Mouse (Mus musculus): ENCODE results near the gene Sebox.
A peak's percentile ranks its signal among the peaks of the same experiment; 100 is the strongest.
"Not testable (repeated sequence)": the region's sequence is repeated elsewhere in the genome, so short reads cannot be mapped to it uniquely, and the experiment has no call there.

Gene Sebox

DNA sequence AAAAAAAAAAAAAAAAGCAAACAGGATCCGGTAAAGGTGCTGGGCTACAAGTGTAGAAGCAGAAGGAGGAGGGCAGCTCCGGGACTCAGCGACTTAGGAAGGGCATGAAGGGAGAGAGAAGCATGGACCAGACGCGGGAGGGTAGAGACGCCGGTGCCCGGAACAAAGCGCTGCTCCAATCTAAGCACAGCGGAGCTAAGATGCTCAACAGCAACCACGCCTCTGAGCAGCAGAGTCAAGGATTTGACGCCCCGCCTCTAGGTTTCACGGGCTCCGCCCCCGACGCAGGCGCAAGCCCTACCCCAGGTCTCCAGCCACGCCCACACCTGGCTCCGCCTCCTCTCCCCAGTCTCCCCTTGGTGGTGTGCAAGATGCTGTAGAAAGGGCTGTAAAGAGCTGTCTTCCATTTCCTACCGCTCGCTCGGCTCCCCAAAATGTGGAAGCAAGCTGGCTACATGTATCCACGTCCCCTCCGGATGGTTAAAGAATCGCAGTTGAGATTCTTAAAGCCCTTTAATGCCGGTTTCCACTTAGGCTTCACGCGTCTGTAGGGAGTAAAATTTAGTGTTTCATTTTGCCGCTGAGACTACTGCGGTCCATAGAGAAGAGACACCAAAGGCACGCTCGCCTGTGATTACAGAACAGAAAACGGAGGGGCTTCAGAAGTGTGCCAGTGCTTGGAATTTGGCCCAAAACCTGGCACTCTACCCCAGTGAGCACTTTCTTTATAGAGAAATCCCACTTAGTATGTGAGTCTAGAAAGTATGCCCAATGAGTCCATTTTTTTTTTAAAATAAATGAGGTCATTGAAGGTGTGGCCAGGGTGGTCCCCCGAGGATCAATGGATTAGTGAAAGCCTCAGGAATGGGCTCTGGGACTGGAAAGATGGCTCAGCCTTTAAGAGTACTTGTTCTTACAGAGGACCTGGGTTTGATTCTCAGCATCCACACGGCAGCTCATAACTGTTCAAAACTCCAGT lies 5.4 kb upstream of the Sebox start, which contains the start of gene Sarm1:
Gene Sarm1 (minus strand): TSS at position 211 of the 979 bp plus-strand sequence.
- peak; percentile 97 for DNase-seq (ENCODE audit: extremely low spot score)

DNA sequence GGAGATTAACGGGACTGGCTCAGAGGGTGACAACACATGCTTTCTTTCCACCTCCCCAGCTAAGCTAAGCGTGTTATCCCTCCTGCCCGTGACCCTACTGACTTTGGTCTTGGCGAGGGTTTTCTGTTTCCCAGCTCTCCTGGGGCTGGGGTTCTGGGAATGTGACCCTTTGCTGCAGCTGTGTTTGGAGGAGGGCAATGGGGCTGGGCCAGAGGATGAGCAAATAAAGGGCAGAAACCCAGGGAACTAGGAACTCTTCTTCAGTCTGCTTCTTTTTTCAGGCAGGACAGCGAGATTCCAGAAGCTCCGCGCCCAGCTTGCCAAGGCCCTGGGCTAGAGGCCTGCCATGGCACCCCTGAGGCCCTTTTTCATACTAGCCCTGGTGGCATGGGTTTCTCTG lies 4.2 kb upstream of the Sebox start, which contains the start of gene Vtn:
Gene Vtn (plus strand): TSS at position 88 of the 400 bp plus-strand sequence.
- no peak for DNase-seq (ENCODE audit: extremely low spot score)

DNA sequence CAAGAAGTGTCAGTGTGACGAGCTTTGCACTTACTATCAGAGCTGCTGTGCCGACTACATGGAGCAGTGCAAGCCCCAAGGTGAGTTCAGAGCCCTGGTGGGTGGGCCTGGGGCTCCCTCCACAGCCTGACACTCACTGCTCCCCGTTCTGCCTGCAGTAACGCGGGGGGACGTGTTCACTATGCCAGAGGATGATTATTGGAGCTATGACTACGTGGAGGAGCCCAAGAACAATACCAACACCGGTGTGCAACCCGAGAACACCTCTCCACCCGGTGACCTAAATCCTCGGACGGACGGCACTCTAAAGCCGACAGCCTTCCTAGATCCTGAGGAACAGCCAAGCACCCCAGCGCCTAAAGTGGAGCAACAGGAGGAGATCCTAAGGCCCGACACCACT lies 3.7 kb upstream of the Sebox start:
- DNase-seq (ENCODE audit: extremely low spot score): no peak

DNA sequence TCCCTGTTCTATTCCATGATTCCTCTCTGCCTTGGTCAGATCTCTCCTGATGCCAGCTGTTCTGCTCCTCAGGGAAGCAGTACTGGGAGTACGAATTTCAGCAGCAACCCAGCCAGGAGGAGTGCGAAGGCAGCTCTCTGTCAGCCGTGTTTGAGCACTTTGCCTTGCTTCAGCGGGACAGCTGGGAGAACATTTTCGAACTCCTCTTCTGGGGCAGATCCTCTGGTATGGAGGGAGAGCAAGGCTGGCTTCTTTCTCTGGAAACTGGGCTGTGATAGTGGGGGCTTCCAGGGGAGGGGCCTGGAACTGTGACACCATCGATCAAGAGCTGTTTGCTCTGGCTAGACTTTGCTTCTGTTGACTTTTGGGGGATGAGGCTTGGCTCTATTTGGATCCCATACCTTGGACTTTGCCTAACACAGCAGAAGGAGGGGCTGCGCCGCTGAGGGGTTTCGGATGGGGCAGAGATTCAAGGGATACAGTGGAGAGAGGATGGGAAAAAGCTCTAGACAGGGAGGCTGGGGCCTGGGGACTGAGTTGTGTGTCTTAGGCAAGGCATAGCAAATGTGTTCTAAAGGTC lies 2.5 kb upstream of the Sebox start:
- no peak for DNase-seq (ENCODE audit: extremely low spot score)

DNA sequence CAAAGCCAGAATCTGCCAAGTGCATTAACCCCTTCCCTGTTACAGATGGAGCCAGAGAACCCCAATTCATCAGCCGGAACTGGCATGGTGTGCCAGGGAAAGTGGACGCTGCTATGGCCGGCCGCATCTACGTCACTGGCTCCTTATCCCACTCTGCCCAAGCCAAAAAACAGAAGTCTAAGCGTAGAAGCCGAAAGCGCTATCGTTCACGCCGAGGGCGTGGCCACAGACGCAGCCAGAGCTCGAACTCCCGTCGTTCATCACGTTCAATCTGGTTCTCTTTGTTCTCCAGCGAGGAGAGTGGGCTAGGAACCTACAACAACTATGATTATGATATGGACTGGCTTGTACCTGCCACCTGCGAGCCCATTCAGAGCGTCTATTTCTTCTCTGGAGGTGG lies 1.7 kb upstream of the Sebox start:
- no peak for DNase-seq (ENCODE audit: extremely low spot score)

DNA sequence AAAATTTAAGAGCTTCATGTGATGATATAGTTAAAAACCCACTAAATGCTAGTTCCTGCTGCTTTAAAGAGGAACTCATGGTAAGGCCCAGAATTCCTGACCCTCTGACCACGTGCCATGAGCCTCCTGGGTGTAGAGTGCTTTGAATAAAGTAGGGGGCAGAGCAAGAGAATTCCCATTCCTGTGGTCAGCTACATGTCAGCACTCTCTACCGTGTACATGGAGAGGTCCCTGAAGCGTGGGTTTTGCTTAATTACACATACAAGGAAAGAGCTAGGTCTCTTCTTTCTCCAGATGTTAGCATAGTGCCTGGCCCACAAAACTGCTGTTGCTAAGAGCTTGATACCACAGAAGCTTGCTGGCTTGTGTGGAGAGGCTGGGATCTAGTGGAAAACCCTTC lies 2.2 kb downstream of the Sebox start:
- no peak for DNase-seq (ENCODE audit: extremely low spot score)

DNA sequence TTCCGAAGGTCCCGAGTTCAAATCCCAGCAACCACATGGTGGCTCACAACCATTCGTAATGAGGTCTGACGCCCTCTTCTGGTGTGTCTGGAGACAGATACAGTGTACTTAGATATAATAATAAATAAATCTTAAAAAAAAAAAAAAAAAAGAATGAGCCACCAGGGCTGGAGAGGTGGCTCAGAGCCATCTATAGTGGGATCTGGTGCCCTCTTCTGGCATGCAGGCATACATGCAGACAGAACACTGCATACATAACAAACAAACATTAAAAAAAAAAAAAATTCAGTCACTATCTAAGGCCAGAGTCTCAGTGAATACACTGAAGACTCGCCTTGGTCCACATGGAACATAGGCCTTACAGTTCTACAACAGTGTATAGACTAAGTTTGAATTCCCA lies 5.9 kb downstream of the Sebox start:
- DNase-seq (ENCODE audit: extremely low spot score): no peak

DNA sequence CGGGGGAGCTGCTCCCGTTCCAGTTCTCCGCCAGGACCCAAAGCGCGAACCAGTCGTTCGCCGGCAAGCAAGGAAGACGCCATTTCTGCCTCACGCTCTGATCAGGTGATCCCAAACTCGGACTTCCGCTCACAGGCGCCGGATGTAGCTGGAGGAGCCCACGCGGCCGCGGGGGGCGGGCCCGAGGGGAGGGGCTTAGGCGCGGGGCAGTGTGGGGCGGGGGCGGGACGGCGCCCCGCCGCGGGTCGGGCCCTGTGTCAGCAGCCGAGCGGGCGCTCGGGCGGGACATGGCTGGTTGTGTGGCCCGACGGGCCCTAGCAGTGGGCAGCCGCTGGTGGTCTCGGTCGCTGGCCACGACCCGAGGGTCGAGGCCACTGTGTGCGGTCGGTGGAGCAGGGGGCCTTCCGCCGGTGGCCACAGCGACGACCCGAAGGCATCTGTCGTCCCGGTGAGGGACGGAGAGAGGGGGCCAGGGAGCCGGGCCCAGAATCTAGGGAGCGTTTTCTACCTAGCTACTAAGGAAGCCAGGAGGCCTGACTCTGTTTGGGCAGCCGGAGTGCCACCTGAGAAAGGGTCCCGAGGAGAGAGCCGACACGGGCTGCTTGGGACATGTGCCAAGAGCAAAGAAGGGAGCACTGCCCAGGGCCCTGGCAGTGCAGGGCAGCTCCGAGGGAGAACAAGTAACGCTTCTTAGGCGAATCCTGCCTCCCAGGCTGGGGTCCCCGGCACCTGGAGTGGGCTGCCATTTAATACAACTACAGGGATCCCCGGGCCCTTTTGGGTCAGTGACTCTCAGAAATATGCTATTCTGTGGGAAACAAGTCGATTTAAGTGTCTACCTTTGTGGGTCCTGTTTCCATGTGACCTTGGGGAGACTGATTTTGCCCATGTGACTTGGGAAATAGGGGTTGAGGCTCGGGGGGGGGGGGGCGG lies 9.0 kb downstream of the Sebox start, which contains the start of the genes Tmem199 and Poldip2:
Gene Tmem199 (minus strand): TSS at position 148 of the 933 bp plus-strand sequence.
Gene Poldip2 (plus strand): TSS at position 169 of the 933 bp plus-strand sequence.
- DNase-seq (ENCODE audit: extremely low spot score): peak; percentile 92

DNA sequence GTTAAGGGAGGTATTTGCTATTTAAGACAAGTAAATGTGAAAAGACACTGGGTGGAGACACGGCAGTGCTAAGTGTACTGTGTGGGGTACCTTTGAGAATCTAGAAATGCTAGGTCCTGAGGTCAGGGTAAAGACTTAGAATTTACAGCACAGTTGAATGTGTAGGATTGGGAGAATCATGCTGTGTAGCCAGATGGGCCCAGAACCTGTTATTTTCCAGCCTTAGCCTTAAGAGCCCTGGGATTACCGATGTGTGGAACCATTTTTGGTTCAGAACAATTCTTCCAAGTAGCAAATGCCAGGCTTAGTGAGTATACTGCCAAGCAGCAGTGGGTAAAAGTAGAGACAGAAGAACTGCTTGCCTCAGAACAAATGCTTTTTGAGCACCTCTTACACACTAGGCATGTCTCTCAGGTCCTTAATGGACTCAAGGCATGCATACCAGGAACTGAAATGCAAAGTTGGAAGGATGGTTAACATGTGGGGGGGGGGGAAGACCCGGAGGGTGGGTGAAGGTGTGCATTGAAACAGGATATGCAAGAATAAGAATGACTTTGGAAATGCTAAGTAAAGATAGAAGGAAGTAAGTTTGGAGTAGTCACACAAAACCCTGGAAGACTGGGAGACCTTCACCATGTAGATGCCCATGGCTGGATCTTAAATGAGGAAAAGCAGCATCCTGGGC lies 10.0 kb downstream of the Sebox start:
- no peak for DNase-seq (ENCODE audit: extremely low spot score)

DNA sequence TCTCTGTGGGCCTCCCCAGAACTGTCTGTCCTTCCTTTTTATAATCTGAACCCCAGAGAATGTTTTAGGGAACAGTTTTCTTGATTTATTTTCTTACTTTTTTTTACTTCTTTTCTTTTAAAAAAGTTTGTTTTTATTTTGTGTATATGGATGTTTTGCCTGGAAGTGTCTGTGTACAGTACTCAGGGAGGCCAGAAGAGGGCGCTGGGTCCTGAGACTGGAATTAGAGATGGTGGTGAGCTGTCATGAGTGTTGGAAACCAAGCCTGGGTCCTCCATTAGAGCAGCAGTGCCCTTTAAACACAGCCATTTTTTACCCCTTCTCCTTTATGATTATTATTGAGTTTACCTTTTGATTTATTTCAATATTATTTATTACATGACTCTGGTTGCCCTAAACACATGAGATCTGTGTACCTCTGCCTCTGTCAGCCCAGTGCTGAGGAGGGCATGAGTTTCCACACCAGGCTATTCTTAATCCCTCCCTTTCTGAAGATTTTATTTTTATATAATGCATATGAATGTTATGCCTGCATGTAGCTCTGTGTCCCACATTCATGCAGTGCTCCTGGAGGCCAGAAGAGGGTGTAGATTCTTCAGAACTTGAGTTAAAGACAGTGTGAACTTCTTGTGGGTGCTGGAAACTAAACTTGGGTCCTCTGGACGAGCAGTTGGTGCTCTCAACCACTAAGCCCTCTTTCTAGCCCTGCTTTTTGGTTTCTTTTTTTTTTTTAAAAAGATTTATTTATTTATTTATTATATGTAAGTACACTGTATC lies 12.5 kb downstream of the Sebox start:
- no peak for DNase-seq (ENCODE audit: extremely low spot score)

DNA sequence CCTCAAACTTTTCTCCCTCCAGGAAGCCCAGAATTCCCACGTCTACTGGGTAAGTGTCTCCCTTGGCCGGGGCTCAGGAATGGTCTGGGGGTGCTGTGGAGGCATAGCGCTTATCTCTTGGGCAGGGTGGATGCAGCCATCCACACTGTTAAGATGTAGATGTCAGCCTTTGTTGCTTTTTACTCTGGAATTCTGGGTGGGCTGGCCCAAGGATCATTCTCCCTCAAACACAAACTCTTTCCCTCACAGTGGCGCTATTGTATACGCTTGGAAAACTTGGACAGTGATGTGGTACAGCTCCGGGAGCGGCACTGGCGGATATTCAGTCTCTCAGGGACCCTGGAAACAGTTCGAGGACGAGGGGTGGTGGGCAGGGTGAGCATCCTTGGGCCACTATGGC lies 15.7 kb downstream of the Sebox start:
- DNase-seq (ENCODE audit: extremely low spot score): no peak

DNA sequence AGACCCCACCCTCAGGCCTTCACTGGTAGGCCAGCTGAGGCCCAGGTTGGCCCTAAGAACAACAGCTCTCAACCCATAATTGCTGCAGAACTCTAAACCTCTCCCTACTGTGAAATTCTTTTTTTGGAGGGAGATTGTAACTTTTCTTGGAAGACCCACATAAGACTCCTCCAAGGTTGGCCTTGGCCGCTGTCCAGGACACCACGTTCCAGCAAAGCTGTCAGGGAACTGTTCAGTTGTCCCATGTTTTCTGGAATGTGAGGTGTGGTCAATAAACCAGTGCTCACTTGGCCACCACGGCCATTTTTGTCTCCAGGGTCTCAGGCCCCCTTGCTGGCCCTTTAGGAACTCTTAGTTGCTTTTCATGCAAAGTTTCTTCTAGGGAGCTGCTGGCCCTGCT lies 18.6 kb downstream of the Sebox start:
- DNase-seq (ENCODE audit: extremely low spot score): no peak

DNA sequence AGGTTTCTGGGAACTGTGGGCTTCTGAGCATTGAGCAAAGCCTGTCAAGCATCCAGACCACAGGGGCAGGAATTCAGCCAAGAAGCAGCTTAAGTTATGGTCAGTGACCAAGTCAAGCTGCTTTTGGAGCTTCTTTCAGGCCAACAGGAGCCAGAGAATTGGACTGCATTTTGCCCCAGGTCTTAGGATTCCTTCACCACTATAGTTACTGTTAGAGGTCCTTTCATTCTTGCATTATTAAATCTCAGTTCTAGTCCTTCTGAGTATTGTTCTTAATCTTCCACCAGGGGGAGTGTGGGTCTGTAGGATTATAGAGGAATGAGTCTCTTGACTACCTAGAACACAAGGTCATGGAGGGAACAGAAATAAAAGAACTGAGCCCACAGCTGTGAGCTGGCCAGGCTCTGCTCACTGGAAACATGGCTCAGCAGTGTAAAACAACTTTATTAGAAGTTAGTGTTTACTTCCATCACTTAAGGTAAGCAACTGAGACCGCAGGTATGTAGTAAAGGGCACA lies 19.3 kb downstream of the Sebox start:
- DNase-seq (ENCODE audit: extremely low spot score): no peak

DNA sequence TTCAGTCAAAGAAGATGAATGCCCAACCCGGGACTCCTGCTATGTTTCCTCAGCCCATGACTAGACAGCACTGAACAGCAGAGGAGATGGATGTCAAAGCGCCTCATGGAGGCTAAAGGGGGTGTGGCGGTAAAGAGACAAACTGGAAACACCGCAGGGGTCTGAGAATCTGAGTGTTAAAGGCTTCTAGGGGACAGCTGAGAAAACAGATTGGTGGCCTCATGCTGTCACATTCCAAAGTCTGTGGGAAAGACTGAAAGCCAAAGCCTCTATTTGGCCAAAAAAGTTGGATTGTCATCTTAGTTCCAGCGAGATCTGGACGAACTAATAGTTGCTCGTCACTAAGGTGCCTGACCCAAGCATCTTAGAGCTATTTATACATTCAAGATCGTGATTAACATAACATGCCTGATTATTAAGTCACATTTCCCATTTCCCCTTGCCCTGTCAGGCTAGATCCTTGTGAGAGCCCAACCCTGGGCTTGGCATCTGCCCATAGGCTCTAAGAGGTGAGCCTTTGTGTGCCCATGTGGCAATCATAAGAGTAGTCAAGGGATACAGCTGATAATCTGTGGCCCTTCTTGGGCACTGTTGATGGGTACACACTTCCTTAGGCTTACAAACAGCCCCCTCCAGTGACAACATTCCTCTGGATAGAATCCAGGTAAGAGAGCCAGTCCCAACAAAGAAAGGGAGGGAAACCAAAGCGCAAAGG lies 20.2 kb downstream of the Sebox start:
- DNase-seq (ENCODE audit: extremely low spot score): no peak

DNA sequence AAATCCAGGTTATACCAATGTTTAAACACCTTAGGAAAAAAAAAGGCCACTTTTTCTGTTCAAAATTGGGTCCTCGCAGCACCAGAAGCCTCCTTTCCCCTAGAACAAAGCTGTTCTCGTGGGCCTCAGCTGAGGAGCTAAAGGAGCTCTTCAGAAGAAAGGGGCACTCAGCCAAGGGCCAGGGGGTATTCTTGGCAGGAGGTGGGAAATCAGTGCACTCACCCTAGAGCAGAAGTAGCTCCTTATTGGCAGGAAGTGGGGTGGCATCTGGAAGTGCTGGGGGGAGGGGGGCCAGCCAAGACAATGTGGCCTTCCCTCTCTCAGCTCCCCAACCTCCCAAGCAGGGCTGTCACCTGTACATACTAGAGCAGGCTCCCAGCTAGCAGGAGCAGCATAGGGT lies 21.6 kb downstream of the Sebox start:
- DNase-seq (ENCODE audit: extremely low spot score): no peak

DNA sequence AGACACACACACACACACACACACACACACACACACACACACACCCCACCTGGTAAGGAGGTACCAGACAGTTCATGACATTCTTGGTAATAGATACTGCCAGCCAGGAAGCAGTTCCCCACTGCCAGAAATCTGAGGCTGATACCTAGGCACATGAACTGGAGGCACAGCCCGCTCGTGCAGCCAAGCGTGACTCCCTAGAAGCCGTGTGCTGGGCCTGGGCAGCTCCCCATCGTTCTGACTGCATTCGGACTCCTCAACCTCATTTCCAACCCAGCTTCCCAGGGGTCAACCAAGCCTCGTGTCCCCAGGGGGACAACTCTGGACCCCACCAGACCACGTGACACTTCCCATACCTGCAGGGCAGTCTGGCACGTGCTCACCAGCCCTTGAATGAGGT lies 25.5 kb downstream of the Sebox start:
- DNase-seq (ENCODE audit: extremely low spot score): no peak

DNA sequence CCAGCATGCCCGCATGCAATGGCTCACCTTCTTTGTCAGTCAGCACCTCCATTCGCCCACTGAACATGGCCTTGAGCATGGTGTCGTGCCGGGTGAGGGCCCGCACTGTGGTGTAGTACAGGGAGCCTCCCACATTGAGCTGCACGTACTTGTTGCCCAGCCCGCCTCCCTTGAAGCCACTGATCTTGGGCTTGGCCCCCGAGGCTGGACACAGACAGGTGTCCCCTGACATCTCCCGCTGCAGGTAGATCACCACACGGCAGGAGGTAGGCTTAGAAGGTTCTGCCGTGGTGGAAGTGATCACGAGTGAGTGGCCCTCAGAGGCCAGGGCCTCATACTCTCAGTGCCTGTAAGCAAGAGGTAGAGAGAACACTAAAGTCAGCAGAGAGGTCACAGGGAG lies 26.8 kb downstream of the Sebox start:
- no peak for DNase-seq (ENCODE audit: extremely low spot score)

DNA sequence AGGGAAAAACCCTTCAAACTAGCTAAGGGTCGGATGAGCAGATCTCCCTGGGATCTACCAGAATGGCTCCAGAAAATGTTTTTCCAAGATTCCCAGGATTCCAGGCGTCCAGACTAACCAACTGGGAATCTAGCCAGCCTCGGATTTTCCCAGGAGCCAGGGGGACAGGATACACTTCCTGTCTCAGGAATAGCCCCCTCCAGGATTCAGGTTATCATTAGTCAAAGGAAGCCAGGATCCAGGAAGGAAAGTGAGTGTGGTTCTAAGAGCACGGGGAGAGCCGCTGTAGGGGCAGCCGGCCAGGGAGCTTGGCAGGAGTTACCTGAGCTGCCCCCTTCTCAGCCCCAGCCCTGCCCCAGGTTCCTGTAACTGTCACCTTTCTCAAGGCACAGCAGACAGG lies 27.8 kb downstream of the Sebox start:
- DNase-seq (ENCODE audit: extremely low spot score): no peak

DNA sequence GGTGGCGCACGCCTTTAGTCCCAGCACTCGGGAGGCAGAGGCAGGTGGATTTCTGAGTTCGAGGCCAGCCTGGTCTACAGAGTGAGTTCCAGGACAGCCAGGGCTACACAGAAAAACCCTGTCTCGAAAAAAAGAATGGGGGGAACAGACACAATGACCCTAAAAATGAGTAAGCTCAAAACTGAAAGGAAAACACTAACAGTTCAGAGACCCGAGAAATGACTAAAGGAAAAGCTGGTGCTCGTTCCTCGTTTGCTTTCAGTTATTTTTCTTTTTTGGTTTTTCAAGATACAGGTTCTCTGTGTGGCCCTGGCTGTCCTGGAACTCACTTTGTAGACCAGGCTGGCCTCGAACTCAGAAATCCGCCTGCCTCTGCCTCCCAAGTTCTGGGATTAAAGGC lies 28.3 kb downstream of the Sebox start:
- DNase-seq (ENCODE audit: extremely low spot score): not testable (repeated sequence)

DNA sequence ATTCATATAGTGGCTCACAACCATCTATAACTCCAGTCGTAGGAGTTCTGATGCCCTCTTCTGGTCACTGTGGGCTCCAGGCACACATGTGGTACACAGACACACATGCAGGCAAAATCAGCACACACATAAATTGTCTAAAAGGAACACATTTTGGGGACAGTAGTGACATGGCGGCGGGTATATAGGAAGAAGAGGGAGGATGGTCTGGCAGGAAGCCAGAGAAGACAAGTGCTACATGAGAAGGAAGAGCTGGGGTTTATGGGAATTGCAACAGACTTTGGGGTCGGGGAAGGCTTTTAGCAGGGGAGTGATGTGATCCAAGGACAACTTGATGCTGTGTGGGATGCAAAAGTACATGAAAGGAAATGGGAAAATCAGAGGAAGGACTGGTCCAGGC lies 31.3 kb downstream of the Sebox start:
- no peak for DNase-seq (ENCODE audit: extremely low spot score)
